Mouse (Mus musculus) lung, postnatal 0 days (tissue): ENCODE measurements around the gene Lingo3. TPM values are rescaled to one million over a fixed set of nuclear protein-coding genes. Genes with fewer than 3 reads are reported as not detected.
"Not testable (repeated sequence)": the region's sequence is repeated elsewhere in the genome, so short reads cannot be mapped to it uniquely, and the experiment has no call there.

Experiments
- ATAC-seq: fragments of 200-750 bp; cut with Nextera tagmentation; 2 replicates; pipeline ENCODE4 v1.8.0; 2017; ENCODE audit warnings: moderate library complexity
- DNase-seq: peaks from one replicate; pipeline ENCODE4 v3.0.0-alpha.2; 2016; ENCODE audit warnings: low spot score
- H3K27ac ChIP-seq: fragments of 300-500 bp; sonication (generic); 2 replicates; pipeline ENCODE4 v1.5.1; 2014; ENCODE audit warnings: antibody characterized with exemption, mild to moderate bottlenecking, low read length, mixed read lengths
- H3K27me3 ChIP-seq: fragments of 300-500 bp; sonication (generic); replicated peaks from 2 replicates; pipeline ENCODE4 v1.6.1; 2014; ENCODE audit warnings: low read length, mixed read lengths; ENCODE audit not compliant: insufficient read depth
- H3K36me3 ChIP-seq: fragments of 300-500 bp; sonication (generic); 2 replicates; pipeline ENCODE4 v1.6.1; 2014; ENCODE audit warnings: low read length, mixed read lengths; ENCODE audit not compliant: insufficient read depth
- H3K4me1 ChIP-seq: fragments of 300-500 bp; sonication (generic); 2 replicates; pipeline ENCODE4 v1.6.1; 2014; ENCODE audit warnings: antibody characterized with exemption, low read depth, low read length, mixed read lengths; ENCODE audit not compliant: insufficient read depth
- H3K4me2 ChIP-seq: fragments of 300-500 bp; sonication (generic); replicated peaks from 2 replicates; pipeline ENCODE4 v1.6.1; 2014; ENCODE audit warnings: low read depth, mild to moderate bottlenecking, low read length, moderate library complexity, mixed read lengths
- H3K4me3 ChIP-seq: fragments of 300-500 bp; sonication (generic); 2 replicates; pipeline ENCODE4 v1.5.1; 2014; ENCODE audit warnings: low read depth, low read length
- H3K9ac ChIP-seq: fragments of 300-500 bp; sonication (generic); replicated peaks from 2 replicates; pipeline ENCODE4 v1.6.1; 2014; ENCODE audit warnings: low read depth, mild to moderate bottlenecking
- H3K9me3 ChIP-seq: fragments of 300-500 bp; sonication (generic); 2 replicates; pipeline ENCODE4 v1.6.1; 2016; ENCODE audit warnings: low read length, mixed read lengths
- CTCF ChIP-seq: IDR thresholded peaks from 2 replicates; pipeline ENCODE4 v1.5.1; 2016; ENCODE audit warnings: antibody characterized with exemption, mild to moderate bottlenecking
- EP300 ChIP-seq: IDR thresholded peaks from 2 replicates; pipeline ENCODE4 v1.6.1; 2016; ENCODE audit warnings: antibody characterized with exemption, mild to moderate bottlenecking, control low read depth
- WGBS: fragments of 180-500 bp; shearing (Covaris S2); extraction: QIAGEN DNeasy Blood & Tissue Kit; methylation state at CpG from one replicate; pipeline ENCODE4 v1.1.7; 2014; 5-methylcytosine and 5-hydroxymethylcytosine counted together
- polyA plus RNA-seq: library from polyadenylated mRNA; unstranded; fragments of >200 nt; fragmentation: Nextera tagmentation; extraction: Ambion mirVana; gene quantifications from 2 replicates; pipeline ENCODE4 v1.2.1, GENCODE M21; 2015

The Lingo3 gene
- polyA plus RNA-seq, 1 experiment from 2014 or later = not detected

- DNase-seq (peak; percentile 72), ATAC-seq (no peak; the same call in 1 of the 2 replicates)
- no peak overlapping the region for H3K4me2 ChIP-seq
These were observed 12.7 kb downstream of the Lingo3 start for GRCm38 (mm10) chr10:80831136-80831535.

GRCm38 (mm10) chr10:80829359-80830278 is 14.2 kb downstream of the Lingo3 start:
- no peak for ATAC-seq
- Histone ChIP-seq H3K4me2 (no peak overlapping the region), H3K4me3 (no peak overlapping the region), H3K27ac (no peak overlapping the region), H3K9me3 (no peaks in the 10 kb centered on the region), H3K27me3 (peaks cover 5% of the 10 kb centered on the region; the same call in 1 of the 2 replicates), H3K9ac (0 out of 2 replicates have a peak overlapping the region, but pooled peaks have one; percentile 12), H3K36me3 (0 out of 2 replicates have a peak, but pooled peaks cover 4% of the 10 kb centered on the region), H3K4me1 (no peaks in the 10 kb centered on the region)
- WGBS = 39% methylated on average over 1 of the region's 1 CpGs
- no peak for TF ChIP-seq EP300
- TF ChIP-seq CTCF = no peak
- DNase-seq = no peak

More at GRCm38 (mm10) chr10:80831136-80831535, 12.7 kb downstream of the Lingo3 start:
- H3K9me3 ChIP-seq = no peaks in the 10 kb centered on the region
- no peak overlapping the region for H3K27ac ChIP-seq
- no peak overlapping the region for H3K4me3 ChIP-seq
- 0 out of 2 replicates have a peak, but pooled peaks cover 4% of the 10 kb centered on the region for H3K36me3 ChIP-seq
- H3K9ac ChIP-seq = no peak overlapping the region
- H3K4me1 ChIP-seq = no peaks in the 10 kb centered on the region
- no peak for TF ChIP-seq CTCF
- WGBS = 6% methylated on average over 9 of the region's 9 CpGs
- peaks cover 19% of the 10 kb centered on the region; the same call in 1 of the 2 replicates for H3K27me3 ChIP-seq

- not testable (repeated sequence) for H3K9me3 ChIP-seq, H3K4me3 ChIP-seq, H3K27me3 ChIP-seq, H3K27ac ChIP-seq, DNase-seq, H3K9ac ChIP-seq, ATAC-seq, H3K4me1 ChIP-seq, H3K36me3 ChIP-seq
- H3K4me2 ChIP-seq = peak overlapping the region; percentile 68; the same call in 1 of the 2 replicates
- 74% methylated on average over 9 of the region's 9 CpGs for WGBS
These were observed 15.3 kb downstream of the Lingo3 start for GRCm38 (mm10) chr10:80828587-80828986.

GRCm38 (mm10) chr10:80827870-80828420 is 15.9 kb downstream of the Lingo3 start:
- H3K9me3 ChIP-seq = no peaks in the 10 kb centered on the region
- H3K27me3 ChIP-seq = no peaks in the 10 kb centered on the region
- H3K9ac ChIP-seq = peak overlapping the region; percentile 92
- H3K36me3 ChIP-seq = 0 out of 2 replicates have a peak, but pooled peaks cover 4% of the 10 kb centered on the region
- H3K27ac ChIP-seq = no peak overlapping the region
- ATAC-seq (no peak), DNase-seq (no peak)
- peak overlapping the region; percentile 68 for H3K4me2 ChIP-seq
- WGBS = 55% methylated on average over 9 of the region's 10 CpGs
- H3K4me1 ChIP-seq = no peaks in the 10 kb centered on the region
- H3K4me3 ChIP-seq = peak overlapping the region; percentile 71
- no peak for TF ChIP-seq CTCF
- TF ChIP-seq EP300 = no peak

GRCm38 (mm10) chr10:80827063-80827869 is 16.6 kb downstream of the Lingo3 start:
- Histone ChIP-seq H3K27me3 (no peaks in the 10 kb centered on the region), H3K4me1 (no peaks in the 10 kb centered on the region), H3K27ac (peak overlapping the region; percentile 89), H3K4me3 (peak overlapping the region; percentile 71), H3K9ac (peak overlapping the region; percentile 92), H3K4me2 (peak overlapping the region; percentile 68), H3K9me3 (no peaks in the 10 kb centered on the region), H3K36me3 (0 out of 2 replicates have a peak, but pooled peaks cover 4% of the 10 kb centered on the region)
- no peak for ATAC-seq
- no peak for DNase-seq
- 4% methylated on average over 29 of the region's 29 CpGs for WGBS
- TF ChIP-seq CTCF (no peak), EP300 (no peak)
